Mouse (Mus musculus): ENCODE data around the gene Med12l. TPM values are rescaled to one million over a fixed set of nuclear protein-coding genes. Genes with fewer than 3 reads are reported as not detected.

The Med12l gene
- polyA plus RNA-seq, 1 experiment from 2014 or later, result 4.2 TPM

- Histone ChIP-seq H3K36me3 (ENCODE audit: control insufficient read depth, insufficient read depth, low read length) (no peaks in the 10 kb centered on the region), H3K9me3 (ENCODE audit: control insufficient read depth, low read length) (no peaks in the 10 kb centered on the region), H3K27me3 (ENCODE audit: control insufficient read depth, insufficient read depth, low read length) (no peaks in the 10 kb centered on the region), H3K4me2 (ENCODE audit: low read length) (no peak overlapping the region), H3K4me1 (ENCODE audit: control insufficient read depth in 2 of 2, insufficient read depth in 2 of 2, low read length in 2 of 2) (peaks cover 5 to 9% of the 10 kb centered on the region in 2 experiments; a peak in 3 of 4 replicates), H3K4me3 (ENCODE audit: control insufficient read depth in 1 of 2, insufficient read depth in 1 of 2, low read depth in 1 of 2, low read length in 2 of 2) (no peak overlapping the region), H3K27ac (replicated peaks in 1 of 2; ENCODE audit: control insufficient read depth in 1 of 2, insufficient read depth in 1 of 2, low read depth in 2 of 2, low read length in 2 of 2) (no peak overlapping the region), H3K9ac (ENCODE audit: low read length) (no peak overlapping the region)
- WGBS, result 89% methylated on average over 9 of the region's 9 CpGs
- ATAC-seq (ENCODE audit: insufficient number of reproducible peaks, insufficient read depth, low FRiP score, low read depth), result no peak
These were observed 222.1 kb downstream of the Med12l start for GRCm38 (mm10) chr3:59227696-59228095.

GRCm38 (mm10) chr3:59228730-59229551, 223.3 kb downstream of the Med12l start:
- no peaks in the 10 kb centered on the region for H3K27me3 ChIP-seq (ENCODE audit: control insufficient read depth, insufficient read depth, low read length)
- H3K9ac ChIP-seq (ENCODE audit: low read length), result no peak overlapping the region
- peak overlapping the region; percentile 74 to 77 for H3K27ac ChIP-seq (replicated peaks in 1 of 2; ENCODE audit: control insufficient read depth in 1 of 2, insufficient read depth in 1 of 2, low read depth in 2 of 2, low read length in 2 of 2)
- H3K4me1 ChIP-seq (ENCODE audit: control insufficient read depth in 2 of 2, insufficient read depth in 2 of 2, low read length in 2 of 2), result peaks cover 5 to 9% of the 10 kb centered on the region in 2 experiments; a peak in 3 of 4 replicates
- H3K4me2 ChIP-seq (ENCODE audit: low read length), result peak overlapping the region; percentile 51
- ATAC-seq (ENCODE audit: insufficient number of reproducible peaks, insufficient read depth, low FRiP score, low read depth), result no peak
- no peaks in the 10 kb centered on the region for H3K36me3 ChIP-seq (ENCODE audit: control insufficient read depth, insufficient read depth, low read length)
- no peaks in the 10 kb centered on the region for H3K9me3 ChIP-seq (ENCODE audit: control insufficient read depth, low read length)
- H3K4me3 ChIP-seq (ENCODE audit: control insufficient read depth in 1 of 2, insufficient read depth in 1 of 2, low read depth in 1 of 2, low read length in 2 of 2), result no peak overlapping the region
- WGBS, result 27% methylated on average over 10 of the region's 10 CpGs

- whole genome bisulfite sequencing, result 54% methylated on average over 3 of the region's 3 CpGs
- Histone ChIP-seq H3K4me2 (ENCODE audit: low read length) (no peak overlapping the region), H3K9me3 (ENCODE audit: control insufficient read depth, low read length) (no peaks in the 10 kb centered on the region), H3K4me3 (ENCODE audit: control insufficient read depth in 1 of 2, insufficient read depth in 1 of 2, low read depth in 1 of 2, low read length in 2 of 2) (no peak overlapping the region), H3K9ac (ENCODE audit: low read length) (no peak overlapping the region), H3K36me3 (ENCODE audit: control insufficient read depth, insufficient read depth, low read length) (no peaks in the 10 kb centered on the region), H3K27me3 (ENCODE audit: control insufficient read depth, insufficient read depth, low read length) (no peaks in the 10 kb centered on the region), H3K4me1 (ENCODE audit: control insufficient read depth in 2 of 2, insufficient read depth in 2 of 2, low read length in 2 of 2) (peaks cover 5 to 9% of the 10 kb centered on the region in 2 experiments; a peak in 3 of 4 replicates), H3K27ac (replicated peaks in 1 of 2; ENCODE audit: control insufficient read depth in 1 of 2, insufficient read depth in 1 of 2, low read depth in 2 of 2, low read length in 2 of 2) (no peak overlapping the region)
- ATAC-seq (ENCODE audit: insufficient number of reproducible peaks, insufficient read depth, low FRiP score, low read depth), result no peak
These were observed 225.3 kb downstream of the Med12l start for GRCm38 (mm10) chr3:59230912-59231311.

- no peak overlapping the region for H3K27ac ChIP-seq (replicated peaks in 1 of 2; ENCODE audit: control insufficient read depth in 1 of 2, insufficient read depth in 1 of 2, low read depth in 2 of 2, low read length in 2 of 2)
- no peak for ATAC-seq (ENCODE audit: insufficient number of reproducible peaks, insufficient read depth, low FRiP score, low read depth)
- no peaks in the 10 kb centered on the region for H3K4me1 ChIP-seq (ENCODE audit: control insufficient read depth in 2 of 2, insufficient read depth in 2 of 2, low read length in 2 of 2)
- no peak overlapping the region for H3K4me3 ChIP-seq (ENCODE audit: control insufficient read depth in 1 of 2, insufficient read depth in 1 of 2, low read depth in 1 of 2, low read length in 2 of 2)
- 81% methylated on average over 5 of the region's 5 CpGs for WGBS
- H3K27me3 ChIP-seq (ENCODE audit: control insufficient read depth, insufficient read depth, low read length), result no peaks in the 10 kb centered on the region
- H3K36me3 ChIP-seq (ENCODE audit: control insufficient read depth, insufficient read depth, low read length), result no peaks in the 10 kb centered on the region
- H3K4me2 ChIP-seq (ENCODE audit: low read length), result no peak overlapping the region
- no peaks in the 10 kb centered on the region for H3K9me3 ChIP-seq (ENCODE audit: control insufficient read depth, low read length)
- no peak overlapping the region for H3K9ac ChIP-seq (ENCODE audit: low read length)
These were observed 229.3 kb downstream of the Med12l start for GRCm38 (mm10) chr3:59234878-59235277.

GRCm38 (mm10) chr3:59243384-59243783, 237.8 kb downstream of the Med12l start:
- H3K4me2 ChIP-seq (ENCODE audit: low read length), result no peak overlapping the region
- no peak for ATAC-seq (ENCODE audit: insufficient number of reproducible peaks, insufficient read depth, low FRiP score, low read depth)
- no peak overlapping the region for H3K9ac ChIP-seq (ENCODE audit: low read length)
- 46% methylated on average over 6 of the region's 6 CpGs for WGBS
- H3K9me3 ChIP-seq (ENCODE audit: control insufficient read depth, low read length), result no peaks in the 10 kb centered on the region
- H3K27me3 ChIP-seq (ENCODE audit: control insufficient read depth, insufficient read depth, low read length), result no peaks in the 10 kb centered on the region
- peaks cover 0 to 12% of the 10 kb centered on the region in 2 experiments for H3K4me1 ChIP-seq (ENCODE audit: control insufficient read depth in 2 of 2, insufficient read depth in 2 of 2, low read length in 2 of 2)
- no peak overlapping the region for H3K4me3 ChIP-seq (ENCODE audit: control insufficient read depth in 1 of 2, insufficient read depth in 1 of 2, low read depth in 1 of 2, low read length in 2 of 2)
- peak overlapping the region; percentile 27 to 33; a peak in 2 of 4 replicates for H3K27ac ChIP-seq (replicated peaks in 1 of 2; ENCODE audit: control insufficient read depth in 1 of 2, insufficient read depth in 1 of 2, low read depth in 2 of 2, low read length in 2 of 2)
- H3K36me3 ChIP-seq (ENCODE audit: control insufficient read depth, insufficient read depth, low read length), result no peaks in the 10 kb centered on the region

- 84% methylated on average over 6 of the region's 6 CpGs for WGBS
- peaks cover 0 to 9% of the 10 kb centered on the region in 2 experiments for H3K4me1 ChIP-seq (ENCODE audit: control insufficient read depth in 2 of 2, insufficient read depth in 2 of 2, low read length in 2 of 2)
- no peak for ATAC-seq (ENCODE audit: insufficient number of reproducible peaks, insufficient read depth, low FRiP score, low read depth)
These were observed 242.4 kb downstream of the Med12l start for GRCm38 (mm10) chr3:59248031-59248430.

GRCm38 (mm10) chr3:59250454-59250853, 244.8 kb downstream of the Med12l start:
- WGBS, result 95% methylated on average over 1 of the region's 1 CpGs

More at GRCm38 (mm10) chr3:59248031-59248430, 242.4 kb downstream of the Med12l start:
- H3K4me3 ChIP-seq (ENCODE audit: control insufficient read depth in 1 of 2, insufficient read depth in 1 of 2, low read depth in 1 of 2, low read length in 2 of 2), result no peak overlapping the region
- no peak overlapping the region for H3K9ac ChIP-seq (ENCODE audit: low read length)
- no peaks in the 10 kb centered on the region for H3K9me3 ChIP-seq (ENCODE audit: control insufficient read depth, low read length)
- H3K27ac ChIP-seq (replicated peaks in 1 of 2; ENCODE audit: control insufficient read depth in 1 of 2, insufficient read depth in 1 of 2, low read depth in 2 of 2, low read length in 2 of 2), result no peak overlapping the region
- no peaks in the 10 kb centered on the region for H3K27me3 ChIP-seq (ENCODE audit: control insufficient read depth, insufficient read depth, low read length)
- H3K36me3 ChIP-seq (ENCODE audit: control insufficient read depth, insufficient read depth, low read length), result no peaks in the 10 kb centered on the region
- no peak overlapping the region for H3K4me2 ChIP-seq (ENCODE audit: low read length)

More at GRCm38 (mm10) chr3:59250454-59250853, 244.8 kb downstream of the Med12l start:
- no peaks in the 10 kb centered on the region for H3K4me1 ChIP-seq (ENCODE audit: control insufficient read depth in 2 of 2, insufficient read depth in 2 of 2, low read length in 2 of 2)
- no peak overlapping the region for H3K27ac ChIP-seq (replicated peaks in 1 of 2; ENCODE audit: control insufficient read depth in 1 of 2, insufficient read depth in 1 of 2, low read depth in 2 of 2, low read length in 2 of 2)
- H3K4me3 ChIP-seq (ENCODE audit: control insufficient read depth in 1 of 2, insufficient read depth in 1 of 2, low read depth in 1 of 2, low read length in 2 of 2), result no peak overlapping the region
- no peaks in the 10 kb centered on the region for H3K9me3 ChIP-seq (ENCODE audit: control insufficient read depth, low read length)
- no peak overlapping the region for H3K4me2 ChIP-seq (ENCODE audit: low read length)
- H3K9ac ChIP-seq (ENCODE audit: low read length), result no peak overlapping the region
- no peaks in the 10 kb centered on the region for H3K27me3 ChIP-seq (ENCODE audit: control insufficient read depth, insufficient read depth, low read length)
- no peak for ATAC-seq (ENCODE audit: insufficient number of reproducible peaks, insufficient read depth, low FRiP score, low read depth)
- H3K36me3 ChIP-seq (ENCODE audit: control insufficient read depth, insufficient read depth, low read length), result no peaks in the 10 kb centered on the region
